Mouse (Mus musculus) neural tube, embryonic 13.5 days (tissue): ENCODE data around the gene Marveld2. TPM values are rescaled to one million over a fixed set of nuclear protein-coding genes. Genes with fewer than 3 reads are reported as not detected.
A peak's percentile ranks its signal among the peaks of the same experiment; 100 is the strongest.

ENCODE experiments used
- ATAC-seq: fragments of 200-750 bp; cut with Nextera tagmentation; 2 replicates; pipeline ENCODE4 v1.8.0; 2017; ENCODE audit warnings: low read depth, mild to moderate bottlenecking, moderate TSS enrichment, moderate library complexity
- H3K27ac ChIP-seq: fragments of 300-500 bp; sonication (generic); replicated peaks from 2 replicates; pipeline ENCODE4 v1.5.1; 2015; ENCODE audit warnings: moderate library complexity, mild to moderate bottlenecking, inconsistent platforms
- H3K27me3 ChIP-seq: fragments of 300-500 bp; sonication (generic); 2 replicates; pipeline ENCODE4 v1.6.1; 2015; ENCODE audit warnings: mild to moderate bottlenecking, inconsistent platforms
- H3K36me3 ChIP-seq: fragments of 300-500 bp; sonication (generic); 2 replicates; pipeline ENCODE4 v1.6.1; 2015; ENCODE audit warnings: mild to moderate bottlenecking, inconsistent platforms
- H3K4me1 ChIP-seq: fragments of 300-500 bp; sonication (generic); replicated peaks from 2 replicates; pipeline ENCODE4 v1.6.1; 2015; ENCODE audit warnings: inconsistent platforms
- H3K4me2 ChIP-seq: fragments of 300-500 bp; sonication (generic); 2 replicates; pipeline ENCODE4 v1.6.1; 2015; ENCODE audit warnings: inconsistent platforms, mild to moderate bottlenecking, moderate library complexity
- H3K4me3 ChIP-seq: fragments of 300-500 bp; sonication (generic); 2 replicates; pipeline ENCODE4 v1.5.1; 2015; ENCODE audit warnings: mild to moderate bottlenecking, inconsistent platforms
- H3K9ac ChIP-seq: fragments of 300-500 bp; sonication (generic); 2 replicates; pipeline ENCODE4 v1.6.1; 2015; ENCODE audit warnings: moderate library complexity, mild to moderate bottlenecking, inconsistent platforms
- H3K9me3 ChIP-seq: fragments of 300-500 bp; sonication (generic); 2 replicates; pipeline ENCODE4 v1.6.1; 2016; ENCODE audit warnings: inconsistent platforms
- WGBS: fragments of 180-500 bp; shearing (Covaris S2); methylation state at CpG from one replicate; pipeline ENCODE4 v1.1.7; 2015; 5-methylcytosine and 5-hydroxymethylcytosine counted together
- polyA plus RNA-seq: library from polyadenylated mRNA; unstranded; fragments of >200 nt; fragmentation: Nextera tagmentation; extraction: Ambion mirVana; gene quantifications from 2 replicates; pipeline ENCODE4 v1.2.1, GENCODE M21; 2015

Marveld2 gene
- polyA plus RNA-seq, 1 experiment from 2014 or later, result 2.5 TPM

DNA sequence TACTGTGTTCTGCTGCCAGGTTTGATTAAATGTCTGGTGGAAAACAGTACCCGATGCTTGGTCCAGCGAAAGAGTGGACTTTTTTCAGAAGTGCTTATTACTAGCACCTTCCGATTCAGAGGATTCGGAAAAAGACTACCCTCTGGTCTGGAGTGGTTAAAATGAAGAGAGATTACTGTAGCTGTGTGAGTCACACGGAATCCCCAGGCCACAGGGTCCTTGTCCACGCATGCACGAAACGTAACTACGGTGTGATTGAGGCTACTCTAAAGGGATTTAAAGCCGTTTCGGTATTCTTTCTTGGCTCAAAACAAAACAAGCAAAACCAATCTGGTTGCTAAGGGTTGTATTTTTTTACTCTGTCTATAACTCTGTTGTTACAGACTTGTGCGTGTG lies 63.7 kb downstream of the Marveld2 start:
- no peak for ATAC-seq

GRCm38 (mm10) chr13:100552369-100553041 lies 64.3 kb downstream of the Marveld2 start, which contains the start of gene Ocln:
TSS of gene Ocln (minus strand) at chr13:100552718.
- WGBS, result under 1% methylated on average over 41 of the region's 45 CpGs
- H3K4me1 ChIP-seq, result peaks cover 21% of the 10 kb centered on the region
- no peaks in the 10 kb centered on the region for H3K36me3 ChIP-seq
- peak within 1 kb of the TSS; percentile 59 for H3K4me3 ChIP-seq
- H3K27me3 ChIP-seq, result peaks cover 53% of the 10 kb centered on the region
- peak; percentile 84 for ATAC-seq
- H3K9ac ChIP-seq, result peak within 1 kb of the TSS; percentile 69
- no peak within 1 kb of the TSS for H3K27ac ChIP-seq
- peak within 1 kb of the TSS; percentile 99 for H3K4me2 ChIP-seq
- no peaks in the 10 kb centered on the region for H3K9me3 ChIP-seq

More for the DNA sequence above, 63.7 kb downstream of the Marveld2 start:
- WGBS, result 5% methylated on average over 12 of the region's 12 CpGs
- Histone ChIP-seq H3K27me3 (peaks cover 53% of the 10 kb centered on the region), H3K27ac (no peak overlapping the region), H3K36me3 (no peaks in the 10 kb centered on the region), H3K4me3 (peak overlapping the region; percentile 59), H3K9ac (peak overlapping the region; percentile 69; the same call in 1 of the 2 replicates), H3K9me3 (no peaks in the 10 kb centered on the region), H3K4me1 (peaks cover 21% of the 10 kb centered on the region), H3K4me2 (peak overlapping the region; percentile 99)

GRCm38 (mm10) chr13:100552009-100552368 lies 64.8 kb downstream of the Marveld2 start:
- peak overlapping the region; percentile 99 for H3K4me2 ChIP-seq
- H3K27ac ChIP-seq, result no peak overlapping the region
- H3K36me3 ChIP-seq, result no peaks in the 10 kb centered on the region
- H3K4me3 ChIP-seq, result peak overlapping the region; percentile 59
- peaks cover 53% of the 10 kb centered on the region for H3K27me3 ChIP-seq
- H3K9me3 ChIP-seq, result no peaks in the 10 kb centered on the region
- H3K4me1 ChIP-seq, result peaks cover 21% of the 10 kb centered on the region
- peak; percentile 71 for ATAC-seq
- WGBS, result under 1% methylated on average over 35 of the region's 35 CpGs
- H3K9ac ChIP-seq, result peak overlapping the region; percentile 69

DNA sequence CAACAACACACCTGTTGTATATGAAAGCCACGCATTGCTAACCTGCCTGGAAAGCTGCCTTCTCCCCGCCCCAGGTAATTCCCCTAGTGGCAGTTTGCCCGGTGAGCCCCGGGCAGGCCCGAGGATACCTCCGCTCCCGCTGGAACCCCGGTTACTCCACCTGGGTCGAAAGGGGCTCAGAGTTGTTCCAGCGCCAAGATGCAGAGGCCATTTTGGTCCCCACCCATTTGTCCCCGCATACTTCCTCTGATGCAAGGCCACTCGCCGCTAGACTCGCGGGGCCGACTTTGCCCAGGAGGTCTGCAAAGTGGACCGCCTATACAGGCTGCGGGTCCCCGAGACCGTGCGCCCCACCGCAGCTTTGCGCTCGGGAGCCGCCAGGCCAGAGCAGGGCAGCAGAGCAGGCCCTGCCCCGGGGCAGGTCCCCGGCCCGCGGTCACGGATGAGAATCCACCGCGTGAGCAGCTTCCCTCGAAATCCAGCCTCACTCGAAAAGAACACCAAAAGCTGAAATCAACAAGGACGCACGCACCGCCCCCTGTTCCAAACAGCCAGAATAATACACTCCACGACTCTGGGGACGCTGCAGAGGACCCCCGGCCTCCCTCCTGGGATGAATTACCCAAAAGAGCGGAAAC lies 65.3 kb downstream of the Marveld2 start:
- peak overlapping the region; percentile 99 for H3K4me2 ChIP-seq
- H3K9me3 ChIP-seq, result no peaks in the 10 kb centered on the region
- no peak overlapping the region for H3K27ac ChIP-seq
- peaks cover 53% of the 10 kb centered on the region for H3K27me3 ChIP-seq
- peak; percentile 54; the same call in 1 of the 2 replicates for ATAC-seq
- H3K36me3 ChIP-seq, result no peaks in the 10 kb centered on the region
- peak overlapping the region; percentile 69 for H3K9ac ChIP-seq
- under 1% methylated on average over 41 of the region's 41 CpGs for WGBS
- peaks cover 21% of the 10 kb centered on the region for H3K4me1 ChIP-seq
- H3K4me3 ChIP-seq, result peak overlapping the region; percentile 59

GRCm38 (mm10) chr13:100547269-100547668 lies 69.5 kb downstream of the Marveld2 start:
- Histone ChIP-seq H3K4me2 (no peak overlapping the region), H3K27me3 (peaks cover 30% of the 10 kb centered on the region), H3K36me3 (no peaks in the 10 kb centered on the region), H3K9ac (no peak overlapping the region), H3K27ac (no peak overlapping the region), H3K4me1 (peaks cover 11% of the 10 kb centered on the region), H3K9me3 (no peaks in the 10 kb centered on the region), H3K4me3 (no peak overlapping the region)
- ATAC-seq, result no peak
- 83% methylated on average over 5 of the region's 5 CpGs for WGBS

Other genes with a start within 250 kb of the Marveld2 start
- gene Naip1, start 164.1 kb downstream of the Marveld2 start, polyA plus RNA-seq, result 0.10 and 0.15 TPM in 2 replicates
- gene Gtf2h2, start 124.4 kb downstream of the Marveld2 start, polyA plus RNA-seq, result 82.7 and 86.0 TPM in 2 replicates
- gene Ocln, start 64.3 kb downstream of the Marveld2 start, polyA plus RNA-seq, result 3.3 and 4.4 TPM in 2 replicates
- 332 and 337 TPM in 2 replicates for gene Ak6, start 34.0 kb upstream of the Marveld2 start, polyA plus RNA-seq
- gene Rad17, start 34.1 kb upstream of the Marveld2 start, polyA plus RNA-seq, result 18.5 and 19.6 TPM in 2 replicates
- gene Taf9, start 34.6 kb upstream of the Marveld2 start, polyA plus RNA-seq, result 26.0 and 28.5 TPM in 2 replicates
- 1.9 and 2.3 TPM in 2 replicates for gene Ccdc125, start 52.7 kb upstream of the Marveld2 start, polyA plus RNA-seq
- gene Cdk7, start 114.0 kb upstream of the Marveld2 start, polyA plus RNA-seq, result 49.0 and 49.6 TPM in 2 replicates
- gene Mrps36, start 127.7 kb upstream of the Marveld2 start, polyA plus RNA-seq, result 142 and 165 TPM in 2 replicates
- gene Cenph, start 158.9 kb upstream of the Marveld2 start, polyA plus RNA-seq, result 10.1 and 10.9 TPM in 2 replicates
- 45.2 and 60.2 TPM in 2 replicates for gene Ccnb1, start 169.6 kb upstream of the Marveld2 start, polyA plus RNA-seq
- gene Slc30a5, start 216.5 kb upstream of the Marveld2 start, polyA plus RNA-seq, result 35.0 and 40.7 TPM in 2 replicates